Mouse (Mus musculus) spleen, adult 10 weeks (tissue): ENCODE data around the gene Nos3. TPM values are rescaled to one million over a fixed set of nuclear protein-coding genes. Genes with fewer than 3 reads are reported as not detected.

Experiments
- polyA plus RNA-seq: library from polyadenylated mRNA; stranded (reverse); fragments of 350-450 nt; fragmentation: Illumina TruSeq; extraction: RNeasy Lipid Tissue Mini Kit (QIAGEN cat#74804); gene quantifications from one replicate; pipeline ENCODE4 v1.2.3, GENCODE M21; 2015; ENCODE audit warnings: low replicate concordance; ENCODE audit not compliant: insufficient read depth

Nos3 gene
- polyA plus RNA-seq = 1.1 TPM

GRCm38 (mm10) chr5:24364508-24364907 is at the start of gene Nos3:
Nos3 (plus strand) TSS chr5:24364810.

GRCm38 (mm10) chr5:24351278-24351677 is 13.3 kb upstream of the Nos3 start, which contains the start of gene Kcnh2:
Kcnh2 (minus strand) TSS chr5:24351604.

GRCm38 (mm10) chr5:24391864-24392263 is 27.3 kb downstream of the Nos3 start, which contains the start of gene Atg9b:
Atg9b (minus strand) TSS chr5:24392143.

GRCm38 (mm10) chr5:24393392-24393997 is 28.9 kb downstream of the Nos3 start, which contains the start of gene Abcb8:
Abcb8 (plus strand) TSS chr5:24393663.

GRCm38 (mm10) chr5:24413042-24413693 is 48.6 kb downstream of the Nos3 start, which contains the start of gene Asic3:
Asic3 (plus strand) TSS chr5:24413392.

GRCm38 (mm10) chr5:24423129-24424003 is 58.8 kb downstream of the Nos3 start, which contains the start of the genes Cdk5 and Slc4a2:
Cdk5 (minus strand) TSS chr5:24423530.
Slc4a2 (plus strand) TSS chr5:24423837.

Other genes with a start within 250 kb of the Nos3 start
- gene Nupl2, start 199.8 kb upstream of the Nos3 start, polyA plus RNA-seq = 7.1 TPM
- gene Kcnh2, start 13.2 kb upstream of the Nos3 start, polyA plus RNA-seq = 0.37 TPM
- gene Atg9b, start 27.3 kb downstream of the Nos3 start, polyA plus RNA-seq = 0.62 TPM
- 6.2 TPM for gene Abcb8, start 28.9 kb downstream of the Nos3 start, polyA plus RNA-seq
- gene Asic3, start 48.6 kb downstream of the Nos3 start, polyA plus RNA-seq = not detected
- gene Cdk5, start 58.7 kb downstream of the Nos3 start, polyA plus RNA-seq = 25.2 TPM
- gene Slc4a2, start 59.0 kb downstream of the Nos3 start, polyA plus RNA-seq = 19.8 TPM
- 28.1 TPM for gene Fastk, start 80.5 kb downstream of the Nos3 start, polyA plus RNA-seq
- 4.7 TPM for gene Tmub1, start 83.0 kb downstream of the Nos3 start, polyA plus RNA-seq
- gene Agap3, start 87.4 kb downstream of the Nos3 start, polyA plus RNA-seq = 12.0 TPM
- not detected for gene Gbx1, start 162.4 kb downstream of the Nos3 start, polyA plus RNA-seq
- not detected for gene Asb10, start 176.2 kb downstream of the Nos3 start, polyA plus RNA-seq
- not detected for gene 4931409K22Rik, start 192.0 kb downstream of the Nos3 start, polyA plus RNA-seq
- gene Abcf2, start 212.7 kb downstream of the Nos3 start, polyA plus RNA-seq = 36.5 TPM
- gene Chpf2, start 221.9 kb downstream of the Nos3 start, polyA plus RNA-seq = 9.1 TPM